Mouse (Mus musculus): ENCODE measurements around the gene Krt33b.

The Krt33b gene

DNA sequence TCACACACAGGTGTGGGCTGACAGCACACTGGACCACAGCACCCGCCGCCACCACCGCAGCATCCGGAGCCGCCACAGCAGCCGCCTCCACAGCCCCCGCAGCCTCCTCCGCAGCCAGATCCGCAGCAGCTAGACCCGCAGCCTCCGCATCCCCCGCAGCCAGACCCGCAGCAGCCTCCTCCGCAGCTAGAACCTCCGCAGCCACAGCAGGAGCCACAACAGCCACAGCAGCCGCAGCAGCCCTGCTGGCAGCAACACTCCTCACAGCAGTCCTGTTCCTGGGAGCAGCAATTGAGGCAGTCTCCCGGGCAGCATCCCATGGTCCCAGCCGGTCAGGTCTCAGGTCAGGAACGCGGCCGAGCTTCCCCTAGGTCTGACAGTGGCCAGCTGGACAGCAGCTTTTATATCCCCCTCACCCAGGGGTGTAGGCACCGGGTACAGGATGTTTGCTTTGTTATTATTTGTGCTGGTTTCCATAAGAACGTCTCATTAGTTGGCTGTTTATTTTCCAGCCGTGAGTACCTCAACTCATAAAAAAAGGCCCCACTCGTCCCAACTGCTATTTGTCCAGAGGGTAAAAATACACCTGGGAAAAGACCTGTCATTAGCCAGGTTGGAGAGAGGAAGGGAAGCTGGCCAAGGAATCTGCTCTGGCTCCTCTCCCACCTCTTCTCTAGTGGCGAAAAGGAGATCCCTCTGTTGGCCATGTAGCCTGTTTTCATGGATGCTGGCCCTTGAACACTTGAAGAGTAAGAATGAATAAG lies 35.9 kb downstream of the Krt33b start, which contains the start of gene Krtap17-1:
Krtap17-1 (minus strand) TSS at position 375 of the 764 bp plus-strand sequence.
- DNase-seq (ENCODE audit: low spot score): no peak

DNA sequence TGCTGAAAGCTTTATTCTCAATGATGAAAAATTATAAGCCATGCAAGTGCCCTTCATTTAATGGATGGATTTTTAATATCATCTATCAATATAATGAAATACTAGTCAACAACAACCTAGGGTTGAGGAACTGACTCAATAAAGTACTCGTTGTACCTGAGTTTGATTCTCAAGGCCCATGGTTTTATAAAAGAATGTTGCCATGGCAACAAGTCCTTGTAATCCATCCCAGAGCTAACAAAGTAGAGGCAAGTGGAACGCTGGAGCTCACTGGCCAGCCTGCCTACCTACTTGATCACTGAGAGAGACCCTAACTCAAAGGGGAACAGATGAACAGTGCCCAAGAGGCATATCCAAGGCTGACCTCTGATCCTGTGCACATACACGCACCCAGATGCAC lies 39.1 kb downstream of the Krt33b start:
- no peak for DNase-seq (ENCODE audit: low spot score)

DNA sequence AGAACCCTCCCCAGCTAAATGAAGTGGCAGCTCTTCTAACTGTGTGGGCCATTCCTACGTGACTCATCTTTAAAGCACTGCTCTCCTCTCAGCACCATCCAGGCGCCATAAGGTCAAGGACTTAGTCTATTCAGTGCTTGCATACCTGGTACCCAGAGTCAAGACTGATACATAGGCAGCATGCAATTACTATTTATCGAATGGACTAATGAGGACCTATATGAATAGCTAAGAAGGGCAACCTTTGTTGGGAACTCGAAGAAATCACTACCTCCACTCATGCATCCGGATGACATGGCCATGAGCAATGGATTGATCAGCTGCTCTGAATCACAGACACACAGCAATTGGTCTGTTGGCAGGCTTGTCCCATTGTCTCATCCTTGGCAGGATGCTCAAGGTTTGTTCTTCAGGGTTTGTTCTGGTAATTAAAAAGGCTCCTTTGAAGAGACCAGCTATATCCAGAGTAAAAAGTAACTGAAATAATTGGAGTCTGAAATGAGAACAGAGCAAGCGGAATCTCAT lies 39.7 kb downstream of the Krt33b start:
- DNase-seq (ENCODE audit: low spot score): no peak

DNA sequence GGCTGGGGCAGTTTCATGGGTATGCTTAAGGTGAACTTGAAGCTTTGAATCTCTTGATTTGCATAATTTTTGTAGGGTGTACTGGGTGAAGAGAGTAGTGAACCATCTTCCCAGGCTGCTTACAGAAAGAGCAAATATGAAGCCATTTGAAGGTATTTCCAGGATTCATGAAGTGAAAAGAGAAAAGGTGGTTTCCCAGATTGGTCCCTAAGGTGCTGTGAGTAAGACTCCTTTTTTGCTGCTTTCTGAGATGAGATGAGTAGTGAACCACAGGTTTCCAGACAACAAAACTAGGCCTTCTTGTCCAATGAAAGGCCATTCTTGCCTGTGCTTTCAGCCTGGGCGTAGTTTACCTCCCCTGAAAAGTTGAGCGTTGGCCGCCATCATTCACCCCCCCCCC lies 41.1 kb downstream of the Krt33b start:
- DNase-seq (ENCODE audit: low spot score): no peak

DNA sequence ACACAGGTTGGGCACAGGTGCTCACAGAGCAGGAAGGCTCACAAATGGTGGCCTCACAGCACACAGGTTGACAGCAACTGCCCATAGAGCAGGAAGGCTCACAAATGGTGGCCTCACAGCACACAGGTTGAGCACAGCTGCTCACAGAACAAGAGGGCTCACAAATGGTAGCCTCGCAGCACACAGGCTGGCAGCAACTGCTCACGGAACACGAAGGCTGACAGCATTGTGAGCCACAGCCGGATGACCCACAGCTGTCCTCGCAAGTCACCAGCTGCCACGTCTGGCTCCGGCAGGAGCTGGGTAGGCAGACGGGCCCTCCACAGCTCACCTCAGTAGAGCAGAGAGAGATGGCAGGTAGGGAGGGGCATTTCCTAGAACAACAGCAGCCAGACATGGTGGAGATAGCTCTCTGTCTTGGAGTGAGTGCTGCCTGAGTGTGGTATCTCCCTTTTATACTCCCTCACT lies 43.5 kb downstream of the Krt33b start, which contains the start of gene Krtap16-1:
Krtap16-1 (minus strand) TSS at position 418 of the 468 bp plus-strand sequence.
- no peak for DNase-seq (ENCODE audit: low spot score)

DNA sequence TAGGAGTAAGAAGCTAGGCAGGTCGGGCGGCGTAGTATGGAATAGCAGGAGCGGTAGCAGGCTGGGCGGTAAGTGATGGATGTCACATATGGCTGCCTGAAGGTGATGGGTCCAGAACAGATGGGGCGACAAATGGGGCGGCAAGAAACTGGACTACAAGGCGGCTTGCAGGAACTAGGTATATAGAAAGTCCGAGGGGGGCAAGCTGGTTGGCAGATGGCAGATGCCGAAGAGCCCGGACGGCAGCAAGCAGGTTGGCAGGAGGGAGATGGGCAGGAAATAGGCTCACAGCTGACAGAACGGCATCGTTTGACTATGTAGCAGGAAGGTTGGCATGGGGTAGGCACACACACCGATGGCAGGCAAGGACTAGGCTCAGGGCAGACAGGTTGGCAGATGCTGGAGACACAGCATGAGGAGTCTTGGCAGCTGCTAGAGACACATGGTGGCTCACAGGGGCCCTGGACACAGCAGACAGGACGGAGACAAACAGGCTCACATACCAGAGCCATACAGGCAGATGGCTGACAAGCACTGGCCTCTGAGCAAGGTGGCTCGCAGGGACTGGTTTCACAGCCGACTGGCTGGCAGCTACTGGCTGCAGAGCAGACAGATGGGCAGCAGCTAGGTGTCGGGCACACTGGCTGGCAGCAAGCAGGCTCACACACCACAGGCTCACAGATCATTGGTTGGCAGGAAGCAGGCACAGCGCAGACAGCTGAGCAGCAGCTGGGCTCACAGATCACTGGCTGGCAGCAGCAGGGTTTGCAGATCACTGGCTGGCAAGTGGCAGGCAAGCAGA lies 44.2 kb downstream of the Krt33b start:
- DNase-seq (ENCODE audit: low spot score): no peak

DNA sequence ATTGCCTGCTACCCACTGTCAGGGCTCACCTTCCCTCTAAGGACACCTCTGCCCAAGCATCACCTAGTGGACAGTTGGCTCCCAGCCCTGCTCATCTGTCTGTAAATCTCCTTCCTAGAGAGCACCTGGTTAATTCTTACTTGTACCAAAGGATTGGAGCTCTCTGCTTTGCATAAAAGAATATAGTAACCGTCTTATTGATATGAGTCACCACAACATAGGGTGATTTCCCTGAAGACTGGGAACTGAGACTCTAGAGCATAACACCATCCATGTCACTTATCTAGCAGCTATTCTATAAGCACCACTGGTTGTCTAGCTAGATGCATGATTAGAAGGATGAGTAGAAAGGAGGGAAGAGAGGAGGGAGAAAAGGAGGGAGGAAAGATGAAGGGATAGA lies 46.2 kb downstream of the Krt33b start:
- DNase-seq (ENCODE audit: low spot score): no peak

DNA sequence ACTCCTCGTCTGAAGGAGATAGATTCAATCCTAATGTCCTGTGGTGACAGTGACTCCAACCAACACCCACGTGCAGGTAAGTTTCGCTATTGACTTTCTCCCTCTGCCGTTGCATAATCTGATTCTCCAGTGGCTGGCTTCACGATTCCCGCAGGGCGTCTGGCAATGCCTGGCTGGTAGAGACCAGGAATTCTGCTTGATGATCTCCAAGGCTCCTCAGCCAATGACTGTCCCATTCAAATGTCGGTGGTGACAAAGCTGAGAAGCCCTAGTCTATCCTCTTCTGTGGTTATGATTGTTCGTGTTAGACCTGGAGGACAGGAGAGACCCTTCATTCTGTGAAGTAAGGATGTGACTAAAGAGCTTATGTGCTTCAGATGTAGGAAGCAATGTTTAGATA lies 46.9 kb downstream of the Krt33b start:
- DNase-seq (ENCODE audit: low spot score): no peak

DNA sequence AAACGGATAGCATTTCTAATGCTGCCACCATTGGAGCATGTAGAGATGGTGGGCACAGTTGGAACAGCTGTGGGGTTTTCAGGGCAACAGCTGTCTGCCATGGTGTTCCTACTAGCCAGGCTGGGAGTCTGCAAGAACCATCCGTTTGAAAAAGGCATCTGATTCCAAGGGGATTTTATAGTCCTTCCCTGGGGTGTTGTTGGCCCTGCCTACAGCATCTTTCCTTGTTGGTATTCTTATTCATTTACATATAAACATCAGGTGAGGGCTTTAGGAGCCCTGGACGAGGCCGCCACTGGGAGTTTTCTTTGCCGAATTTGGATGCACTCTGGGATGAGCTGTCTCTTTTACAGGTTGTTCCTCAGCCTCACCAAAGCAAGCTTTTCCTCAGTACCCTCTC lies 50.7 kb downstream of the Krt33b start, which contains the start of gene Krtap29-1:
Krtap29-1 (minus strand) TSS at position 101 of the 400 bp plus-strand sequence.
- no peak for DNase-seq (ENCODE audit: low spot score)

Data from T-cell, adult 2 months (primary cell).